Mouse (Mus musculus) lung, postnatal 0 days (tissue): ENCODE measurements around the gene Camk2g. TPM values are rescaled to one million over a fixed set of nuclear protein-coding genes. Genes with fewer than 3 reads are reported as not detected.
A peak's percentile ranks its signal among the peaks of the same experiment; 100 is the strongest.

Source experiments
- ATAC-seq: fragments of 200-750 bp; cut with Nextera tagmentation; 2 replicates; pipeline ENCODE4 v1.8.0; 2017; ENCODE audit warnings: moderate library complexity
- DNase-seq: peaks from one replicate; pipeline ENCODE4 v3.0.0-alpha.2; 2016; ENCODE audit warnings: low spot score
- H3K27ac ChIP-seq: fragments of 300-500 bp; sonication (generic); 2 replicates; pipeline ENCODE4 v1.5.1; 2014; ENCODE audit warnings: antibody characterized with exemption, mild to moderate bottlenecking, low read length, mixed read lengths
- H3K27me3 ChIP-seq: fragments of 300-500 bp; sonication (generic); replicated peaks from 2 replicates; pipeline ENCODE4 v1.6.1; 2014; ENCODE audit warnings: low read length, mixed read lengths; ENCODE audit not compliant: insufficient read depth
- H3K36me3 ChIP-seq: fragments of 300-500 bp; sonication (generic); 2 replicates; pipeline ENCODE4 v1.6.1; 2014; ENCODE audit warnings: low read length, mixed read lengths; ENCODE audit not compliant: insufficient read depth
- H3K4me1 ChIP-seq: fragments of 300-500 bp; sonication (generic); 2 replicates; pipeline ENCODE4 v1.6.1; 2014; ENCODE audit warnings: antibody characterized with exemption, low read depth, low read length, mixed read lengths; ENCODE audit not compliant: insufficient read depth
- H3K4me2 ChIP-seq: fragments of 300-500 bp; sonication (generic); replicated peaks from 2 replicates; pipeline ENCODE4 v1.6.1; 2014; ENCODE audit warnings: low read depth, mild to moderate bottlenecking, low read length, moderate library complexity, mixed read lengths
- H3K4me3 ChIP-seq: fragments of 300-500 bp; sonication (generic); 2 replicates; pipeline ENCODE4 v1.5.1; 2014; ENCODE audit warnings: low read depth, low read length
- H3K9ac ChIP-seq: fragments of 300-500 bp; sonication (generic); replicated peaks from 2 replicates; pipeline ENCODE4 v1.6.1; 2014; ENCODE audit warnings: low read depth, mild to moderate bottlenecking
- H3K9me3 ChIP-seq: fragments of 300-500 bp; sonication (generic); 2 replicates; pipeline ENCODE4 v1.6.1; 2016; ENCODE audit warnings: low read length, mixed read lengths
- CTCF ChIP-seq: IDR thresholded peaks from 2 replicates; pipeline ENCODE4 v1.5.1; 2016; ENCODE audit warnings: antibody characterized with exemption, mild to moderate bottlenecking
- EP300 ChIP-seq: IDR thresholded peaks from 2 replicates; pipeline ENCODE4 v1.6.1; 2016; ENCODE audit warnings: antibody characterized with exemption, mild to moderate bottlenecking, control low read depth
- WGBS: fragments of 180-500 bp; shearing (Covaris S2); extraction: QIAGEN DNeasy Blood & Tissue Kit; methylation state at CpG from one replicate; pipeline ENCODE4 v1.1.7; 2014; 5-methylcytosine and 5-hydroxymethylcytosine counted together
- polyA plus RNA-seq: library from polyadenylated mRNA; unstranded; fragments of >200 nt; fragmentation: Nextera tagmentation; extraction: Ambion mirVana; gene quantifications from 2 replicates; pipeline ENCODE4 v1.2.1, GENCODE M21; 2015

The Camk2g gene
- polyA plus RNA-seq, 1 experiment from 2014 or later: 36.6 TPM

- no peaks in the 10 kb centered on the region for H3K4me1 ChIP-seq
- H3K4me3 ChIP-seq: no peak overlapping the region
- 41% methylated on average over 3 of the region's 3 CpGs for WGBS
- ATAC-seq: 0 out of 2 replicates have a peak, but pooled peaks have one; percentile 14
- no peaks in the 10 kb centered on the region for H3K9me3 ChIP-seq
- no peak for DNase-seq
- H3K9ac ChIP-seq: no peak overlapping the region
- TF ChIP-seq CTCF: peak; percentile 47
- no peak for TF ChIP-seq EP300
- H3K4me2 ChIP-seq: no peak overlapping the region
- H3K36me3 ChIP-seq: peaks cover 4% of the 10 kb centered on the region; the same call in 1 of the 2 replicates
- no peaks in the 10 kb centered on the region for H3K27me3 ChIP-seq
- no peak overlapping the region for H3K27ac ChIP-seq
Measured at GRCm38 (mm10) chr14:20743614-20744013, 50.3 kb downstream of the Camk2g start.

DNA sequence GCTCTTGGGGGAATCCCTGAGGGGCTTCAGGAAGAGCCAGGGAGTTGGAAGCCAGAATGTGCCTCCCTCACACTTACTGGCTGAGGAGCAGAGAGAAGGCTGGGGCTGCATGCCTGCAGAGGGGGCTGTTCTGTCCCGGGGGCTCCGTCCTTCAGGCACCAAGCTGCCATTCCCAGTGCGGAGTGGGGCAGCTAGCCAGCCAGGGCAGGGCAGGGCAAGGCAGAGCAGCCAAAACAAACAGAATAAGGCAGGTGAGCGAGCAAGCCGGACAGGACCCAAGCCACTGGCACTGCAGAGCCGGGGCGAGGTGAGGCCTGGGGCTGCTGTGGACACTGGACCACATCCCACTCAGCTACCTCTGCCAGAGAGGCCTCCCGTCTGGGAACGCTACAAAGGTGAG lies 52.6 kb downstream of the Camk2g start:
- no peaks in the 10 kb centered on the region for H3K4me1 ChIP-seq
- no peak for TF ChIP-seq EP300
- no peak for TF ChIP-seq CTCF
- WGBS: 56% methylated on average over 9 of the region's 9 CpGs
- H3K4me3 ChIP-seq: no peak overlapping the region
- no peaks in the 10 kb centered on the region for H3K27me3 ChIP-seq
- peak; percentile 52 for DNase-seq
- H3K27ac ChIP-seq: no peak overlapping the region
- H3K4me2 ChIP-seq: no peak overlapping the region
- H3K9ac ChIP-seq: no peak overlapping the region
- no peaks in the 10 kb centered on the region for H3K9me3 ChIP-seq
- ATAC-seq: peak; percentile 63
- H3K36me3 ChIP-seq: peaks cover 6% of the 10 kb centered on the region; the same call in 1 of the 2 replicates

GRCm38 (mm10) chr14:20738511-20738910 lies 55.4 kb downstream of the Camk2g start:
- no peak for TF ChIP-seq CTCF
- no peak overlapping the region for H3K27ac ChIP-seq

DNA sequence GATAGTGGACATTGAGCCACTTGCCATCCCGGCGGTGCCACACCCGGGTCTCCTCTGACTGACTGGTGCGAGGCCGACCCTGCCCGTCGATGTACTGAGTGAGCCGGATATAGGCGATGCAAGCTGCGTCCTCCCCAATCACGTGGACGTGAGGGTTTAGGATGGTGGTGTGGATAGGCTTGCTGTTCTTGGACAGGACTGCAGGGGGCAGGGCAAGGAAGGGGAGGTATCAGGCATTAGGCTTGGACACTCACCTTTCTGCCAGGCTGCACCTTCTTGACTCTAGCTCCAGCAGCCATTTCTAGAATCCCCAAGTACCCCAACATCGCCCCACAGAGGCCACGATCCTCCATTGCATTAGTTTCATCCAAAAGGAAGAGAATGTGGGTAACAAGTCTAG lies 56.6 kb downstream of the Camk2g start:
- no peaks in the 10 kb centered on the region for H3K27me3 ChIP-seq
- peak; percentile 25 for ATAC-seq
- TF ChIP-seq CTCF: peak; percentile 88
- TF ChIP-seq EP300: no peak
- H3K9me3 ChIP-seq: no peaks in the 10 kb centered on the region
- no peak overlapping the region for H3K27ac ChIP-seq
- no peak overlapping the region for H3K4me3 ChIP-seq
- H3K36me3 ChIP-seq: 0 out of 2 replicates have a peak, but pooled peaks cover 5% of the 10 kb centered on the region
- no peak overlapping the region for H3K9ac ChIP-seq
- 43% methylated on average over 14 of the region's 14 CpGs for WGBS
- DNase-seq: peak; percentile 89
- peaks cover 6% of the 10 kb centered on the region; the same call in 1 of the 2 replicates for H3K4me1 ChIP-seq
- no peak overlapping the region for H3K4me2 ChIP-seq

More at GRCm38 (mm10) chr14:20738511-20738910, 55.4 kb downstream of the Camk2g start:
- peaks cover 5% of the 10 kb centered on the region; the same call in 1 of the 2 replicates for H3K36me3 ChIP-seq
- 83% methylated on average over 8 of the region's 8 CpGs for WGBS
- ATAC-seq: no peak
- no peak for DNase-seq
- no peaks in the 10 kb centered on the region for H3K9me3 ChIP-seq
- no peak overlapping the region for H3K4me2 ChIP-seq
- no peak overlapping the region for H3K4me3 ChIP-seq
- H3K27me3 ChIP-seq: no peaks in the 10 kb centered on the region
- peaks cover 1% of the 10 kb centered on the region; the same call in 1 of the 2 replicates for H3K4me1 ChIP-seq
- no peak overlapping the region for H3K9ac ChIP-seq

DNA sequence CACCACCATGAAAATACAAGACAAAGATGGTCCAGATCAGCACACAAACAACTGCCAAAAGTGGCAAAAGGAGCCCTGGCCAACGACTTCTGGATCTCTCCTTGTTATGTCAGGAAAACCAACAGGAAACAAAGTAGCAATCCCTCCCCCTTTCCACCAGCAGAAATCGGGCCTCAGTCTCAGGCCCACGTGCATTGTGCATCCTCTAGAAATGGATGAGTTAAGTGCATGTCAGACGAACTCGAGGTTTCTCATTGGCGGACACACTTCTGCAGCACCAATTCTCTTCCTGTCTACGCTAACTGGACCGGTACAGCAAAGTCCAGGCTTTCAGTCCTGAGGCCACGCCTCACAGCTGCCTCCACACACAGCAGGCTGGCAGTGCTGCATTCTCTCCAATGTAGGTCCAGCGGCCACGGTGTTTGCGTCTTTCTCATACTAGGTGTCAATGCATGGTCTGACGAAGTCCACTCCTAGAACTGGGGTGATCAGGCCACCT lies 57.9 kb downstream of the Camk2g start:
- H3K27me3 ChIP-seq: no peaks in the 10 kb centered on the region
- WGBS: 79% methylated on average over 13 of the region's 13 CpGs
- H3K4me1 ChIP-seq: peaks cover 6% of the 10 kb centered on the region; the same call in 1 of the 2 replicates
- DNase-seq (no peak), ATAC-seq (no peak)
- no peak overlapping the region for H3K27ac ChIP-seq
- no peak overlapping the region for H3K4me3 ChIP-seq
- H3K9ac ChIP-seq: no peak overlapping the region
- H3K4me2 ChIP-seq: no peak overlapping the region
- no peak for TF ChIP-seq EP300
- H3K36me3 ChIP-seq: 0 out of 2 replicates have a peak, but pooled peaks cover 5% of the 10 kb centered on the region
- no peaks in the 10 kb centered on the region for H3K9me3 ChIP-seq

GRCm38 (mm10) chr14:20735052-20735451 lies 58.8 kb downstream of the Camk2g start:
- Histone ChIP-seq H3K4me1 (peaks cover 6% of the 10 kb centered on the region; the same call in 1 of the 2 replicates), H3K9me3 (no peaks in the 10 kb centered on the region), H3K27ac (no peak overlapping the region), H3K9ac (no peak overlapping the region), H3K4me3 (no peak overlapping the region), H3K4me2 (0 out of 2 replicates have a peak overlapping the region, but pooled peaks have one; percentile 94), H3K36me3 (0 out of 2 replicates have a peak, but pooled peaks cover 6% of the 10 kb centered on the region), H3K27me3 (no peaks in the 10 kb centered on the region)
- 47% methylated on average over 2 of the region's 2 CpGs for WGBS
- ATAC-seq (no peak), DNase-seq (no peak)
- TF ChIP-seq EP300: no peak
- no peak for TF ChIP-seq CTCF
